Mouse (Mus musculus): ENCODE results near the gene Epha8. TPM values are rescaled to one million over a fixed set of nuclear protein-coding genes. Genes with fewer than 3 reads are reported as not detected.

Epha8 gene
- total and polyA plus RNA-seq, 2 experiments from 2014 or later, result 14.2 to 59.3 TPM

DNA sequence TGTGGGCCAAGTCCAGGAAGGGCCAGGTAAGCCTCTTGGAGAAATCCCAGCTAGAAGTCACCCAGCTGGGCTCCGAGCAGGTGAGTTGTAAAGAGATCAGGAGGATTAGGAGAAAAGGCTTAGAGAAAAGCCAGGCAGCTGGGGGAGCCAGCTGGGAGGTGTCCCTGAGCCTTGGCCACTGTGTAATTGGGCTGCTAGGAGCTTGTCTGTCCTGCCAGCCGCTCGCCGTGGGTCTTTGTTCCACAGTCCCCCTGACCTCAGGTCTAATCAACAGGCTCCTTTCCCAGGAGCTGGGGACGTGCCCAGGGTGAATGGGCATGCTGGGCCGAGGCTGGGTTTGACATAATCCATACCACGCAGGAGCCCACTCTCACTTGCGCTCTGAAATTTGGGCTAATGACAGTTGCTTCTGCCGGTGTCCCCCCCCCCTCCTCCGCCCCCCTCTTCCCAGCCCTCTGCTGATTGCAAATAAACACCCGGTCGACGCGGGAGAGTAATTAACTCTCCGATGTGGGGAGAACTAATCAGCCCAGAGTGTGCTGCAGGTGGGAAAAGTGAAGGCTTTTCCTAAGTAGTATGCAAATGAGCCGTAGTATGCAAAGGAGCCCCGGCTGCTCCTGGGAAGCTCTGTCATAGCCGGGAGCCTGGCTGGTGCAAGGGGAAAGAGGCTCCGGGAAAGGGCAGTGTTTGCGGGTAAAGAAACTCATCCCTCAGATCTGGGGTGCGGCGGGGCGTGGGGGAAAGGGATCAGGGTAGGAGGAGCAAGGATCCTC, 51.7 kb downstream of the Epha8 start:
- DNase-seq (ENCODE audit: low spot score) (peak; percentile 72), ATAC-seq (peak; percentile 73; the same call in 1 of the 2 replicates)

DNA sequence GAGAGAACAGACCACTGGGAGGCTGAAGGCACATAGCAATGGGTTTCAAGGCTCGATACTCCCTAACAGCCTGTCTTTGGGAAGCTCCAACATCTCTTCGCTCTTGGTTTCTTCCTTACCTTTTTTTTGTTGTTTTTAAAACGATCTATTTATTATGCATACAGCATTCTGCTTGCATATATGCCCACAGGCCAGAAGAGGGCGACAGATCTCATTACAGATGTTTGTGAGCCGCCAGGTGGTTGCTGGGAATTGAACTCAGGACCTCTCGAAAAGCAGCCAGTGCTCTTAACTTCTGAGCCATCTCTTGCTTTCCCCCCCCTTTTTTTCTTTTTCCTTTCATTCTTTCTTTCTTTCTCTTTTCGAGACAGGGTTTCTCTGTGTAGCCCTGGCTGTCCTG, 57.5 kb downstream of the Epha8 start:
- Histone ChIP-seq H3K9ac (replicated peaks; ENCODE audit: low read length) (no peak overlapping the region), H3K4me2 (ENCODE audit: low read depth, low read length) (no peak overlapping the region), H3K27me3 (ENCODE audit: insufficient read depth, low read length) (peaks cover 9% of the 10 kb centered on the region), H3K36me3 (ENCODE audit: insufficient read depth, low read length) (no peaks in the 10 kb centered on the region), H3K27ac (no peak overlapping the region), H3K4me3 (ENCODE audit: low read length) (no peak overlapping the region), H3K9me3 (ENCODE audit: low read length) (no peaks in the 10 kb centered on the region), H3K4me1 (ENCODE audit: insufficient read depth, low read length) (no peaks in the 10 kb centered on the region)
- ATAC-seq (no peak), DNase-seq (ENCODE audit: low spot score) (no peak)
- WGBS, result 65% methylated on average over 7 of the region's 7 CpGs
- TF ChIP-seq CTCF (IDR thresholded peaks at IDR 0.05; ENCODE audit: low read depth), result peak; percentile 41

More for the DNA sequence above, 51.7 kb downstream of the Epha8 start:
- Histone ChIP-seq H3K4me1 (ENCODE audit: insufficient read depth, low read length) (no peaks in the 10 kb centered on the region), H3K4me3 (ENCODE audit: low read length) (0 out of 2 replicates have a peak overlapping the region, but pooled peaks have one; percentile 8), H3K27me3 (ENCODE audit: insufficient read depth, low read length) (peaks cover 11% of the 10 kb centered on the region; the same call in 1 of the 2 replicates), H3K36me3 (ENCODE audit: insufficient read depth, low read length) (no peaks in the 10 kb centered on the region), H3K27ac (no peak overlapping the region), H3K9ac (replicated peaks; ENCODE audit: low read length) (0 out of 2 replicates have a peak overlapping the region, but pooled peaks have one; percentile 21), H3K4me2 (ENCODE audit: low read depth, low read length) (peak overlapping the region; percentile 38), H3K9me3 (ENCODE audit: low read length) (no peaks in the 10 kb centered on the region)
- 4% methylated on average over 23 of the region's 23 CpGs for WGBS
- no peak for TF ChIP-seq CTCF (IDR thresholded peaks at IDR 0.05; ENCODE audit: low read depth)

DNA sequence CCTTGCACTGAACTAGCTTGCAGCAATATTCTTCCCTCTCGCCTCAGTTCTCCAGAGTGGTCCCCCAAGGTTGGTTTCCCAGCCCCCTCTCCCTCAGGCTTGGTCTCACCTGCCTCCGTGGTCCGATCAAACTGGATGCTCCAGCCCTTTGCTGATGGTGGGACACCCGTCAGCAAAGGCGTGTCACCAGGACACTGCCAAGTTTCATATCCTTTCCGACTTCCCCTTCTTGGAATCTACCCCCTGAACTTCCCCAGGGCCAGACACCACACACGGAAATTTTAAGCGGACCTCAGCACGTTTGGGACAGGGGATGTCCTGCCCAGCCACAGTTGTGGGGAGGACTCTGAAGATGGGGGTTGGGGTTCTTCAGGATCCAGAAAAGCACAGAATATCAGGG, 58.0 kb downstream of the Epha8 start, which contains the start of gene C1qa:
TSS of gene C1qa (minus strand) at position 167 of the 400 bp plus-strand sequence.
- Histone ChIP-seq H3K9me3 (ENCODE audit: low read length) (no peaks in the 10 kb centered on the region), H3K4me1 (ENCODE audit: insufficient read depth, low read length) (no peaks in the 10 kb centered on the region), H3K9ac (replicated peaks; ENCODE audit: low read length) (peak within 1 kb of the TSS; percentile 17; the same call in 1 of the 2 replicates), H3K4me3 (ENCODE audit: low read length) (no peak within 1 kb of the TSS), H3K27ac (no peak within 1 kb of the TSS; the same call in 1 of the 2 replicates), H3K36me3 (ENCODE audit: insufficient read depth, low read length) (no peaks in the 10 kb centered on the region), H3K4me2 (ENCODE audit: low read depth, low read length) (no peak within 1 kb of the TSS), H3K27me3 (ENCODE audit: insufficient read depth, low read length) (peaks cover 9% of the 10 kb centered on the region)
- ATAC-seq (no peak), DNase-seq (ENCODE audit: low spot score) (no peak)
- 80% methylated on average over 9 of the region's 9 CpGs for WGBS
- no peak for TF ChIP-seq CTCF (IDR thresholded peaks at IDR 0.05; ENCODE audit: low read depth)

DNA sequence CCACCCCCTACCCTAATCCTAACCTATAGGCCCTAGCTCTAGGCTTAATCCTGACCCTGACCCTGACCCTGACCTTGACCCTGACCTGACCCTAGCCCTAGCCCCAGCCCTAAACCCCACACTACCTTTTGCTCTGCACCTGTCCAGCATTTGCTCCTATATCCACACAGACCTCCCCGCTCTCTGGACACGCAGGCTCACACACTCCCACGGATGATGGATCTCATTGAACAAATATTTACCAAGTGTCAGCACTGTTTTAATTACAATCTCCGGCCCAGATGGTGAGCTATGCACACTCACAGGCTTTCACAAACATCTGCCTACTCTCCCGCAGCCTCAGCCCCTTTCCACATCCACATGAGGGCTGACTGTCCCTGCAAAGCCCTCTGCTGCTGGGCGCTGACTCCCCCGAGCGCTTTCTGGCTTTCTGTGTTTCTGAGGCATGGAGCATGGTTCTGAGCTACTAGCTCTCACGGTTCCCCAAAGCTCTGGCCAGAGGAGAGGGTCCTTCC, 58.5 kb downstream of the Epha8 start:
- peaks cover 9% of the 10 kb centered on the region for H3K27me3 ChIP-seq (ENCODE audit: insufficient read depth, low read length)

DNA sequence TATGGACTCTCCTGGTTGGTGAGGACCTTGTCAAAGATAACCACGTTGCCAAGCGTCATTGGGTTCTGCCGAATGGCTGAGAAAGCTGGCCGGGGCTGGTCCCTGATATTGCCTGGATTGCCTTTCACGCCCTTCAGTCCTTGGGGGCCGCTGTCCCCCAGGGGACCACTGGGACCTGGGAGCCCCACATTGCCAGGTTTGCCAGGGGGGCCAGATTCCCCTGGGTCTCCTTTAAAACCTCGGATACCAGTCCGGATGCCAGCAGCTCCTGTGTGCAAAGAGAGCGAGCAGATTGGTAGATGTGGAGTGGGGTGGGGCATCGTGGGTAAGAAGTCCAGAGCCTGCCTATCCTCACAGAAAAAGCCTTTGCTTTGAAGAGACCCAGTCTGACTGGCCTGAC, 60.2 kb downstream of the Epha8 start:
- TF ChIP-seq CTCF (IDR thresholded peaks at IDR 0.05; ENCODE audit: low read depth), result no peak
- 31% methylated on average over 10 of the region's 10 CpGs for WGBS
- no peaks in the 10 kb centered on the region for H3K9me3 ChIP-seq (ENCODE audit: low read length)
- no peak for DNase-seq (ENCODE audit: low spot score)
- no peak overlapping the region; the same call in 1 of the 2 replicates for H3K9ac ChIP-seq (replicated peaks; ENCODE audit: low read length)
- H3K4me3 ChIP-seq (ENCODE audit: low read length), result no peak overlapping the region; the same call in 1 of the 2 replicates
- ATAC-seq, result no peak
- no peaks in the 10 kb centered on the region for H3K36me3 ChIP-seq (ENCODE audit: insufficient read depth, low read length)
- H3K4me2 ChIP-seq (ENCODE audit: low read depth, low read length), result peak overlapping the region; percentile 33; the same call in 1 of the 2 replicates
- peaks cover 9% of the 10 kb centered on the region for H3K27me3 ChIP-seq (ENCODE audit: insufficient read depth, low read length)
- H3K4me1 ChIP-seq (ENCODE audit: insufficient read depth, low read length), result no peaks in the 10 kb centered on the region
- no peak overlapping the region for H3K27ac ChIP-seq

More for the DNA sequence above, 58.5 kb downstream of the Epha8 start:
- no peak overlapping the region for H3K4me3 ChIP-seq (ENCODE audit: low read length)
- 59% methylated on average over 9 of the region's 9 CpGs for WGBS
- H3K27ac ChIP-seq, result no peak overlapping the region; the same call in 1 of the 2 replicates
- no peak for ATAC-seq
- no peaks in the 10 kb centered on the region for H3K36me3 ChIP-seq (ENCODE audit: insufficient read depth, low read length)
- no peaks in the 10 kb centered on the region for H3K4me1 ChIP-seq (ENCODE audit: insufficient read depth, low read length)
- DNase-seq (ENCODE audit: low spot score), result no peak
- H3K4me2 ChIP-seq (ENCODE audit: low read depth, low read length), result no peak overlapping the region
- H3K9me3 ChIP-seq (ENCODE audit: low read length), result no peaks in the 10 kb centered on the region
- peak overlapping the region; percentile 17; the same call in 1 of the 2 replicates for H3K9ac ChIP-seq (replicated peaks; ENCODE audit: low read length)
- no peak for TF ChIP-seq CTCF (IDR thresholded peaks at IDR 0.05; ENCODE audit: low read depth)

DNA sequence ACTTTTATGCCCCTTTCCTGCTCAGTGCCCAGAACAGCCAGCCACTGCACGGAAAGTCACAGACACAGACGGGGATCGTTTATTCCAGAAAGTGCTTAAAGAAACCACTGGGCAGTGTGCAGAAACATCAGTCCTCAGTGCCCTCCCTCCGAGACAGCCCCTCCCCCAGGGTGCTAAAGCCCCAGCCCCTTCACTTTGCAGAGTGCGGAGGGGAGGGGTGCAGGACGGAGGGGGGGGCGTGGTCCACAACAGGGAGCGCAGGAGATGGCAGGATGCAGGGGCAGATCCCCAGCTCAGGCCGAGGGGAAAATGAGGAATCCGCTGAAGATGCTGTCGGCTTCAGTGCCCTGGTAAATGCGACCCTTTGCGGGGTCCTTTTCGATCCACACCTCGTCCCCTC, 60.8 kb downstream of the Epha8 start:
- no peak overlapping the region; the same call in 1 of the 2 replicates for H3K9ac ChIP-seq (replicated peaks; ENCODE audit: low read length)

More for the DNA sequence above, 60.8 kb downstream of the Epha8 start:
- Histone ChIP-seq H3K4me2 (ENCODE audit: low read depth, low read length) (peak overlapping the region; percentile 33), H3K36me3 (ENCODE audit: insufficient read depth, low read length) (no peaks in the 10 kb centered on the region), H3K9me3 (ENCODE audit: low read length) (no peaks in the 10 kb centered on the region), H3K4me3 (ENCODE audit: low read length) (peak overlapping the region; percentile 16; the same call in 1 of the 2 replicates), H3K27ac (no peak overlapping the region), H3K27me3 (ENCODE audit: insufficient read depth, low read length) (peaks cover 9% of the 10 kb centered on the region), H3K4me1 (ENCODE audit: insufficient read depth, low read length) (no peaks in the 10 kb centered on the region)
- WGBS, result 9% methylated on average over 14 of the region's 15 CpGs
- no peak for TF ChIP-seq CTCF (IDR thresholded peaks at IDR 0.05; ENCODE audit: low read depth)
- no peak for ATAC-seq
- no peak for DNase-seq (ENCODE audit: low spot score)
